Mouse (Mus musculus): Measurements from ENCODE around the gene Tmem150b. TPM values are rescaled to one million over a fixed set of nuclear protein-coding genes. Genes with fewer than 3 reads are reported as not detected.

The Tmem150b gene
- total and polyA plus RNA-seq, 3 experiments: 0.17 TPM; not detected in 2

GRCm38 (mm10) chr7:4675200-4675599 is 49.8 kb downstream of the Tmem150b start:
- dilution Hi-C loops (cut with MboI; ENCODE audit: extremely low pct_ligation_motif_present, extremely low pct_unique_long_range_greater_than_20kb, low sequenced_read_pairs): no loop called here
- no peak overlapping the region for H3K9ac ChIP-seq (ENCODE audit: insufficient read depth, low read depth)
- no peak for DNase-seq (ENCODE audit: extremely low read depth)
- no peaks in the 10 kb centered on the region for H3K79me2 ChIP-seq (replicated peaks; ENCODE audit: control insufficient read depth, extremely low read depth, insufficient read depth, poor library complexity, severe bottlenecking)
- H3K4me2 ChIP-seq (ENCODE audit: insufficient read depth, low read depth, poor library complexity, severe bottlenecking): no peak overlapping the region
- no peaks in the 10 kb centered on the region for H3K4me1 ChIP-seq (ENCODE audit: control insufficient read depth in 1 of 2, insufficient read depth in 2 of 2)
- H3K27ac ChIP-seq (ENCODE audit: insufficient read depth, low read depth): no peak overlapping the region
- H3K27me3 ChIP-seq (replicated peaks): no peaks in the 10 kb centered on the region
- TF ChIP-seq UBTF (IDR thresholded peaks at IDR 0.05; ENCODE audit: low read depth, low read length): no peak
- TF ChIP-seq MXI1 (IDR thresholded peaks at IDR 0.05; ENCODE audit: low read depth, low read length): no peak
- no peak for TF ChIP-seq POLR2AphosphoS2 (IDR thresholded peaks at IDR 0.05; ENCODE audit: low read depth, low read length)
- TF ChIP-seq ZC3H11A (IDR thresholded peaks at IDR 0.05; ENCODE audit: low read depth, low read length): no peak
- no peak for TF ChIP-seq NRF1 (IDR thresholded peaks at IDR 0.05; ENCODE audit: low read depth, low read length)
- TF ChIP-seq MEF2A (IDR thresholded peaks at IDR 0.05; ENCODE audit: borderline replicate concordance, low read depth, low read length): no peak
- TF ChIP-seq JUND (conservative IDR thresholded peaks at IDR 0.05; ENCODE audit: low read depth, low read length): no peak
- no peak for TF ChIP-seq USF1 (IDR thresholded peaks at IDR 0.05; ENCODE audit: low read depth, low read length)
- no peak for TF ChIP-seq KAT2A (IDR thresholded peaks at IDR 0.05; ENCODE audit: insufficient replicate concordance, low read length)
- no peak for TF ChIP-seq MAFK (IDR thresholded peaks at IDR 0.05; ENCODE audit: insufficient replicate concordance, low read length)
- TF ChIP-seq ETS1 (conservative IDR thresholded peaks at IDR 0.05; ENCODE audit: low read depth, low read length): no peak
- TF ChIP-seq HCFC1 (IDR thresholded peaks at IDR 0.05; ENCODE audit: low read depth, low read length): no peak
- TF ChIP-seq MYC (IDR thresholded peaks at IDR 0.05; ENCODE audit: low read depth, low read length): no peak
- no peak for TF ChIP-seq RAD21 (IDR thresholded peaks at IDR 0.05; ENCODE audit: low read depth, low read length)
- no peak for TF ChIP-seq IRF4 (IDR thresholded peaks at IDR 0.05; ENCODE audit: low read depth, low read length)
- TF ChIP-seq ELF1 (IDR thresholded peaks at IDR 0.05; ENCODE audit: low read depth, low read length): no peak
- no peak for TF ChIP-seq SMC3 (IDR thresholded peaks at IDR 0.05; ENCODE audit: low read depth, low read length)
- no peak for TF ChIP-seq TCF12 (IDR thresholded peaks at IDR 0.05; ENCODE audit: low read depth, low read length)
- peaks cover 64 to 84% of the 10 kb centered on the region in 2 experiments for H3K36me3 ChIP-seq (replicated peaks in 1 of 2; ENCODE audit: control insufficient read depth in 1 of 2, insufficient read depth in 1 of 2, low read length in 1 of 2)
- H3K4me3 ChIP-seq (replicated peaks in 1 of 3; ENCODE audit: low read depth in 2 of 3, low read length in 2 of 3, poor library complexity in 1 of 3): no peak overlapping the region
- in situ Hi-C loops (cut with MboI; ENCODE audit: low pct_ligation_motif_present, low pct_unique_long_range_greater_than_20kb, low sequenced_read_pairs): no loop called here
- H3K9me3 ChIP-seq (replicated peaks; ENCODE audit: low read length): no peaks in the 10 kb centered on the region

- DNase-seq (ENCODE audit: extremely low read depth): no peak
- Histone ChIP-seq H3K27ac (ENCODE audit: insufficient read depth, low read depth) (no peak overlapping the region), H3K4me2 (ENCODE audit: insufficient read depth, low read depth, poor library complexity, severe bottlenecking) (no peak overlapping the region), H3K4me3 (replicated peaks in 1 of 3; ENCODE audit: low read depth in 2 of 3, low read length in 2 of 3, poor library complexity in 1 of 3) (no peak overlapping the region), H3K27me3 (replicated peaks) (no peaks in the 10 kb centered on the region), H3K4me1 (ENCODE audit: control insufficient read depth in 1 of 2, insufficient read depth in 2 of 2) (no peaks in the 10 kb centered on the region), H3K79me2 (replicated peaks; ENCODE audit: control insufficient read depth, extremely low read depth, insufficient read depth, poor library complexity, severe bottlenecking) (no peaks in the 10 kb centered on the region), H3K36me3 (replicated peaks in 1 of 2; ENCODE audit: control insufficient read depth in 1 of 2, insufficient read depth in 1 of 2, low read length in 1 of 2) (peaks cover 66 to 86% of the 10 kb centered on the region in 2 experiments), H3K9ac (ENCODE audit: insufficient read depth, low read depth) (no peak overlapping the region), H3K9me3 (replicated peaks; ENCODE audit: low read length) (no peaks in the 10 kb centered on the region)
- dilution Hi-C loops (cut with MboI; ENCODE audit: extremely low pct_ligation_motif_present, extremely low pct_unique_long_range_greater_than_20kb, low sequenced_read_pairs) (no loop called here), in situ Hi-C loops (cut with MboI; ENCODE audit: low pct_ligation_motif_present, low pct_unique_long_range_greater_than_20kb, low sequenced_read_pairs) (no loop called here)
- no peak for TF ChIP-seq KAT2A (IDR thresholded peaks at IDR 0.05; ENCODE audit: insufficient replicate concordance, low read length)
- no peak for TF ChIP-seq POLR2A (IDR thresholded peaks at IDR 0.05; ENCODE audit: low read depth, low read length)
- no peak for TF ChIP-seq MEF2A (IDR thresholded peaks at IDR 0.05; ENCODE audit: borderline replicate concordance, low read depth, low read length)
- no peak for TF ChIP-seq BHLHE40 (IDR thresholded peaks at IDR 0.05; ENCODE audit: low read depth, low read length)
- TF ChIP-seq CHD1 (IDR thresholded peaks at IDR 0.05; ENCODE audit: low read depth, low read length): no peak
- TF ChIP-seq TCF12 (IDR thresholded peaks at IDR 0.05; ENCODE audit: low read depth, low read length): no peak
- TF ChIP-seq E2F4 (IDR thresholded peaks at IDR 0.05; ENCODE audit: insufficient replicate concordance, low read depth, low read length): no peak
- no peak for TF ChIP-seq MXI1 (IDR thresholded peaks at IDR 0.05; ENCODE audit: low read depth, low read length)
Measured at GRCm38 (mm10) chr7:4674114-4674731, 50.8 kb downstream of the Tmem150b start.
